Mouse (Mus musculus): Measurements from ENCODE around the gene 9130409I23Rik.
A peak's percentile ranks its signal among the peaks of the same experiment; 100 is the strongest.

Gene 9130409I23Rik

DNA sequence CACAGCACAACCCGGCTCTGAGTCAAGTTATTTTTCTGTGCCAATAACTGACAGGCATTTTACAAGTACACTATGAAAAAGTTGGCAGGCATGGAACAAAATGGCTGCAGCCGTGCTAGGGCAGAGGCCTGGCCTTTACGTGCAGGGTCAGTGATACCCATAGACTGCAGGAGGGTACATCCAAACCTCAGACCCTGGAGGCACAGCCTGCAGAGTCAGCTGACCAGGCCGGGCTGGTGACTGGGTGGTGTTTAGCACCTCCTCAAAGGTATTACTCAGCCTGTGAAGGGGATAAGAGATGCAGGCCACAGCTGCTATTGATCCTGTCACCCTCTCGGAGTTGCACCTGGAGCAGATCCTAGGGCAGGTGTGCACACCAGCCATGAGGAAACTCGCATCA, at the start of gene 9130409I23Rik:
TSS of gene 9130409I23Rik (plus strand) at position 301 of the 400 bp plus-strand sequence.
- DNase-seq (ENCODE audit: low read depth in 2 of 2, low spot score in 2 of 2), result no peak

- no peak for DNase-seq (ENCODE audit: low read depth in 2 of 2, low spot score in 2 of 2)
These were observed 49.4 kb upstream of the 9130409I23Rik start for GRCm38 (mm10) chr1:181001621-181002020.

GRCm38 (mm10) chr1:181003790-181004189, 47.2 kb upstream of the 9130409I23Rik start:
- no peak for DNase-seq (ENCODE audit: low read depth in 2 of 2, low spot score in 2 of 2)

DNA sequence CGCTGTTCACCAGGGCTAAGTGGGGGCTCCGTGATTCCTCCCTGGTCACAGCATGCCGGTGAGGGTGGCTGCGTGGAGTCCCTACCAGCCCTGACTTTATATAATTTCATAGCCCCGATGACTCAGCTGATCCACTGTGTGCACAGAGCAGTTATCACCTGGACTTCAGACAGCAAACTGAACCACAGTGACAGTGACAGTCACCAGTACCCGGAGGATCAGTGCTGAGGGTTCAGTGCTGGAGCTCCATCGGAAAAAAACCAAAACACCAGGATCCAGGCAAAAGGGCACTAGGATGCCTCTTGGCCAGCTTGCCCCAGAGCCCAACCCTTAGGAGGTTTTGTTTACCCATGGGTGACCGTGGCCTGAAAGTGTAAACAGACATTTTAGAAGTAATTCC, 45.7 kb upstream of the 9130409I23Rik start:
- no peak for DNase-seq (ENCODE audit: low read depth in 2 of 2, low spot score in 2 of 2)

- no peak for DNase-seq (ENCODE audit: low read depth in 2 of 2, low spot score in 2 of 2)
These were observed 43.2 kb upstream of the 9130409I23Rik start for GRCm38 (mm10) chr1:181007831-181008230.

- DNase-seq (ENCODE audit: low read depth in 2 of 2, low spot score in 2 of 2), result no peak
These were observed 42.8 kb upstream of the 9130409I23Rik start for GRCm38 (mm10) chr1:181008266-181008665.

- DNase-seq (ENCODE audit: low read depth in 2 of 2, low spot score in 2 of 2), result no peak
These were observed 41.9 kb upstream of the 9130409I23Rik start for GRCm38 (mm10) chr1:181009011-181009590.

DNA sequence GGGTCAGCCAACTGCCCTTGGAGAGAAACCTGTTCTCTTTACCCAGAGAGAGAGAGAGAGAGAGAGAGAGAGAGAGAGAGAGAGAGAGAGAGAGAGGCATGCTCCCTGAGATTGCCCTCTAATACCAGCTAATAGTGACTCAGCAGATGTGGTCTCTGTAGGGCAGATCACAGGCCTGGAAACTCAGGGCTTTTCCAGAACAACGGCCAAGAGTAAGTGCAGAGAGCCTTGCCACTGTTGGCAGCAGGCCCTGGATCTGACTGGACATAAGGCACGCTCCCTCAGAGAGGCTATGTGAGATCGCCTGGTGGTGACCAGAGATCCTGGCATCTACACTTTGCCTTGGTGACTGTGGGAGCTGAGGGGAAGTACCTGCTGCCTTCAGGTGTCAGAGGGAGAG, 41.3 kb upstream of the 9130409I23Rik start:
- DNase-seq (ENCODE audit: low read depth in 2 of 2, low spot score in 2 of 2), result no peak

DNA sequence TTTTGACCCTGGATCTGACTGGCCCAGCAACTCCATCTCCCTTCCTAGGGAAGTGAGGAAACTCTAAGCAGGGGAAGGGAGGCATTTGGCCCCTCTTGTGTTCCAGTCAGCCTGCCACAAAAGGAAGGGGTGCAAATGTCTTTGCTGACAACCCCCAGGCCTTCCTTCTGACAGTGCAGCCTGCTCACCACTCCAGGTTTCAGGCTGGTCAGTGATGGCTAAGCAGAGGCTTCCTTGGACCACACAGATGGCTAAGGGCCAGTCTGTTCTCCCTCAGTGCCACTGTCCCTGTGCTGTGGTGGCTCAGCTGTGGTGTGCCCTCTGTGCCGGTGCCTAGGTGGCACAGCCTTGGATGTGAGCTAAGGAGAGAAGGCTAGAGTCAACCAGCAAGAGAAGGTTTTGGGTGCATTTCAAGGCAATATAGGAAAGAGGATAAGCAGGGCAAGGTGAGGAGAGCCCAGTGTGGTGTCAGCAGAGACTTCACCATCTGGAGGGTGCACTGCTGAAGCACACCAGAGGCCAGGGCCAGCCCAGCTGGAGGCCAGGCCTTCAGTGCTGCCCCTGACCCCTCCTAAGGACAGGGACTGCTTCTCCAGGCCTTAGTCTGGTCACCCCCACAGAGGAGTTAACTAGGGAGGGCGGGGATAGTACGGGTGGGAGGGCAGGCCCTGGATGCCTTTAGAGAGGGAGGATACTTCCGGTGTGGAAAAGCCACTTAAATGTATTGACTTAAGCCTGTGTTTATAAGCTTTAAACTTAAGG, 40.7 kb upstream of the 9130409I23Rik start:
- DNase-seq (ENCODE audit: low read depth in 2 of 2, low spot score in 2 of 2), result no peak

DNA sequence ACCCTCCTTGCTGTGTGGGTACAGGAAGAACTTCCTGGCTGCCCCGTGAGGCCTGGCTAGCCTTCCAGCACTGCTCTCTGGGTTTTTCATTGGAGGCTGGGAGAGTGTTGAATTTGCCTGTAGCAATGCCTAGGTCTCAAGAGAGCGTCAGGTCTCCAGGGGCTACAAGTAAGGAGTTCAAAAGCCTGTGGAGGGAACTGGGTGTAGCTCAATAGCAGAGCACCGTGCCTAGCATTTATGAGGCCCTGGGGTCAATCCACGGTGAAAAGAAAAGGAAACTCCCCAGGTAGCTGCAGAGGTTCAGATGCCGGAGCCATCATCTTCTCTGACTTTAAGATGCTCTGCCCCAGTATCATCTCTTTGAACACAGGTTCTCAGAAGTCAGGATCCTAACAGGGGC, 39.4 kb upstream of the 9130409I23Rik start:
- no peak for DNase-seq (ENCODE audit: low read depth in 2 of 2, low spot score in 2 of 2)

- DNase-seq (ENCODE audit: low read depth in 2 of 2, low spot score in 2 of 2), result no peak
These were observed 38.6 kb upstream of the 9130409I23Rik start for GRCm38 (mm10) chr1:181012416-181012815.

GRCm38 (mm10) chr1:181013446-181013845, 37.6 kb upstream of the 9130409I23Rik start:
- no peak for DNase-seq (ENCODE audit: low read depth in 2 of 2, low spot score in 2 of 2)

DNA sequence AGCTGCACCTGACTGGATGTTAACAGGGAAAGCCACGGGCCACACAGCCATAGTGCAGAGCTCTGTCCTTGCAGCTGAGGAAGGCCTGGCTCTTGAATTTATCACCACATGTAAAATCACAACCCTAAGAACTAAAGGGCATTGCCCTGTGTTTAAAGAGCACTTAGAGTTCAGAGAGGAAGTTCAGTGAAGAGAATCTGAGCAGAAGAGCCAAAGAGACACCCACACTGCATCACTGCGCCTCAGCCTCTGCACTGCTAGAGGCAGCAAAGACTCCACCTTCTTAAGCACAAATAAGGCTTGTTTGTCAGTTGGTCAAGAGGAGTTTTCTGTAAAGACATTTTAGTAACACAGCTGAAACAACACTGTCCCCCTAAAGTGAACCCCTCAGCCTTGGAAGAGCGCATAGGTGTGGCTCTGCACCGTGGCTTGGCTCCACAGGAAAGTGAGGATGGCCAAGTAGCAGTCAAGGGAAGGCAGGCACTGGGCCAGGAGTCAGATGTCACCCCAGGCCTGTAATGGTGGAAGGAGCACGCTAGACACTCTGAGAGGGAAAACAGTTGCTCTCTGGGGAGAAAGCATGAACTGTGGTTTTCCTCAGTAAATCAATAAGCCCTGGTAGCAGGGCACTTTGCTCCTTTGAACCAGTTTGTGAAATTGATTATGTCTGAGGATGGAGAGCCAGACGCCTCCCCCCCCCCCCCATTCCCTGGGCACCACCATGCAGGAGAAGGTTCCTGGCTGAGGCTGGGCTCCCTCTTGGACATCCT, 36.1 kb upstream of the 9130409I23Rik start:
- no peak for DNase-seq (ENCODE audit: low read depth in 2 of 2, low spot score in 2 of 2)

DNA sequence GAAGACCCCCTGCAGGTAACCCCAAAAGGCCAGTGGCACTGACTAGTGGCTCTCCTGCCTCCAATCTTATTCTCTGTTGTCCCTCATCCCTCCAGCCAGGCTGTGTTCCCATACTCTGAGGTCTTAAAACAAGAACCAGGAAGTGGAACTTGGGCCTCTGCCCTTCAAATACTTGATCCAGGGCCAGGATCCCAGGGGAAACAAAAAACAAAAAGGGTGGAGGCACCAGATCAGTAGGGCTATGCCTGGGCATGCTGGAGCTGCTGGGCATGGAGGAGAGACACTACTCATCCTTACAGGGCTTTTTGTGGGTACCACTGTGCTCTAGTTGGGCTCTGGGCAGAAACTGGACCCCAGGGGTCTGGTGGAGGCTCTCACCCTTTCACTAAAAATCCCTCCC, 35.5 kb upstream of the 9130409I23Rik start:
- DNase-seq (ENCODE audit: low read depth in 2 of 2, low spot score in 2 of 2), result no peak

GRCm38 (mm10) chr1:181016045-181016444, 35.0 kb upstream of the 9130409I23Rik start:
- DNase-seq (ENCODE audit: low read depth in 2 of 2, low spot score in 2 of 2), result no peak

- DNase-seq (ENCODE audit: low read depth in 2 of 2, low spot score in 2 of 2), result peak in 1 of 2 experiments; percentile 56
These were observed 34.4 kb upstream of the 9130409I23Rik start for GRCm38 (mm10) chr1:181016532-181017131.

DNA sequence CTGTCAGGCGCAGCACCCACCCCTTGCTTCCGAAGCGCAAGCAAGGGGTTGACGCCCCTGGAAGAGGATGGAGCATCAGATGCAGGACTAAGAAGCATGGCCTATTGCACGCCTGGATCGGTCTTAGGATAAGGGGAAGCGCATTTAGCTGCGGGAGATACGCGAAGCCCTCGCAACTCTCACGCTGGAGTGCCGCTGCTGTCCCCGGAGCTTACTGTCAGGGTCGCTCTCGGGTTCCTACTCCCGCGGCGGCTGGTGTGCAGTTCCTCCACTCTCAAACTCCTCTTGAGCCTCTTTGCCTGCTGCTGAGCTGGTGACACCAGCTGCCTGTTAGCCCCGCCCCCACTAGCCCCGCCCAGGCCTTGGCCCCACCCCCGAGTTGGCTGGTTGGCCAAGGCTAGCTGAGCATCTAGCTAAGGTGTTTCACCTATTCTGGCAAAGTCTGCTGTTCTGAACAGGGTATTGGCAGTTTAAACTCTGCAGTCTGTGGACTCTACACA, 33.8 kb upstream of the 9130409I23Rik start:
- DNase-seq (ENCODE audit: low read depth in 2 of 2, low spot score in 2 of 2), result peak; percentile 76 to 86

GRCm38 (mm10) chr1:181017890-181018420, 33.1 kb upstream of the 9130409I23Rik start:
- no peak for DNase-seq (ENCODE audit: low read depth in 2 of 2, low spot score in 2 of 2)

GRCm38 (mm10) chr1:181020756-181021487, 30.1 kb upstream of the 9130409I23Rik start, which contains the start of gene Ephx1:
TSS of gene Ephx1 (minus strand) at chr1:181020904.
- DNase-seq (ENCODE audit: low read depth in 2 of 2, low spot score in 2 of 2), result no peak

- DNase-seq (ENCODE audit: low read depth in 2 of 2, low spot score in 2 of 2), result no peak
These were observed 29.6 kb upstream of the 9130409I23Rik start for GRCm38 (mm10) chr1:181021488-181021865.

All from CD8-positive naive resting alpha-beta T cell, adult 2 months (primary cell).